Mouse (Mus musculus): ENCODE measurements around the gene Lrtm1.

DNA sequence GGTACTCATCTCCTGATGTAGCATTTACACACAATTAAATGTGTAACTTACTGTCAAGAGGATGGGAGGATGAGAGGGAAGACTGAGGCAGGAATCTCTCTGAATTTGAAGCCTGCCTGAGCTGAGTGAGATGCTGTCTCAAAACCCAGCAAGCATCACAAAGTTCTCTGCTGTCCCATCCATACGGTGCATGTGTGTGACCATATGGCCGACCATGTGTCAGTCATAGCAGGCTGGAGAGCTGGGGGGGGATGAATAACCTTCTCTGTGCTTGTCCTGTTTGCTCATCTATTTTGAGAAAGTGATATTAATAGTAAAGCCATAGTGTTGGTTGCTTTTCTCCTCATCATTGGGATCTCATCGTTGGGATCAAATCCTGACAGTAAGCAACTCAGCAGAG, 4.8 kb upstream of the Lrtm1 start:
- TF ChIP-seq CTCF (IDR thresholded peaks at IDR 0.05; ENCODE audit: extremely low read depth, insufficient read length, insufficient replicate concordance, low read depth, low read length), result no peak
- TF ChIP-seq POLR2A (IDR thresholded peaks at IDR 0.05; ENCODE audit: low read depth, low read length), result no peak
